Mouse (Mus musculus) cerebellum, adult 2 months (tissue): ENCODE results near the gene Slc44a1. TPM values are rescaled to one million over a fixed set of nuclear protein-coding genes. Genes with fewer than 3 reads are reported as not detected.

ENCODE experiments used
- DNase-seq, 2 experiments: peaks; one replicate each; pipeline ENCODE4 v3.0.0; 2021
- H3K27ac ChIP-seq: fragments of 200-500 bp; 2 replicates; pipeline ENCODE4 v1.5.1; 2012; ENCODE audit warnings: low read length, control low read depth, inconsistent platforms; ENCODE audit not compliant: insufficient read depth
- H3K27me3 ChIP-seq: fragments of 200-500 bp; 2 replicates; pipeline ENCODE4 v1.6.1; 2012; ENCODE audit warnings: inconsistent platforms, mild to moderate bottlenecking, low read length, moderate library complexity; ENCODE audit not compliant: control insufficient read depth, insufficient read depth
- H3K4me1 ChIP-seq: fragments of 200-500 bp; 2 replicates; pipeline ENCODE4 v1.6.1; 2011; ENCODE audit warnings: low read length; ENCODE audit not compliant: control insufficient read depth, insufficient read depth
- H3K4me3 ChIP-seq: fragments of 200-500 bp; replicated peaks from 2 replicates; pipeline ENCODE3; 2011; ENCODE audit warnings: mild to moderate bottlenecking, low read depth, low read length, control low read depth; ENCODE audit not compliant: insufficient read depth
- CTCF ChIP-seq: fragments of 200-500 bp; IDR thresholded peaks from 2 replicates; pipeline ENCODE4 v1.5.1; 2011; ENCODE audit warnings: low read depth, mild to moderate bottlenecking, control low read depth, low read length, moderate library complexity, borderline replicate concordance; ENCODE audit not compliant: insufficient read depth
- POLR2A ChIP-seq: fragments of 200-500 bp; IDR thresholded peaks from 2 replicates; pipeline ENCODE4 v1.6.1; 2011; ENCODE audit warnings: low read length, control low read depth, borderline replicate concordance; ENCODE audit not compliant: insufficient read depth
- WGBS: fragments of 180-500 bp; shearing (Covaris S2); methylation state at CpG from one replicate; pipeline ENCODE4 v1.1.7; 2018; 5-methylcytosine and 5-hydroxymethylcytosine counted together
- polyA plus RNA-seq: library from polyadenylated mRNA; depleted of rRNA; stranded (reverse); fragments of >200 nt; gene quantifications from 2 replicates; pipeline ENCODE4 v1.2.3, GENCODE M21; 2012

The Slc44a1 gene
- polyA plus RNA-seq, 1 experiment: 85.3 TPM

- H3K27me3 ChIP-seq: no peaks in the 10 kb centered on the region
- peaks cover 11% of the 10 kb centered on the region for H3K4me1 ChIP-seq
- H3K27ac ChIP-seq: peak overlapping the region; percentile 2; the same call in 1 of the 2 replicates
- 10% methylated on average over 4 of the region's 4 CpGs for WGBS
- peak; percentile 36; the same call in 1 of the 2 replicates for TF ChIP-seq CTCF
- TF ChIP-seq POLR2A: no peak
- no peak overlapping the region for H3K4me3 ChIP-seq
- DNase-seq: peak in 1 of 2 experiments; percentile 63
Measured at GRCm38 (mm10) chr4:53451887-53452286, 11.7 kb downstream of the Slc44a1 start.

GRCm38 (mm10) chr4:53452457-53452856, 12.2 kb downstream of the Slc44a1 start:
- no peak for TF ChIP-seq CTCF
- no peak for TF ChIP-seq POLR2A
- no peak for DNase-seq
- no peak overlapping the region for H3K27ac ChIP-seq
- no peak overlapping the region for H3K4me3 ChIP-seq
- peaks cover 11% of the 10 kb centered on the region for H3K4me1 ChIP-seq
- no peaks in the 10 kb centered on the region for H3K27me3 ChIP-seq
- 95% methylated on average over 1 of the region's 1 CpGs for WGBS

GRCm38 (mm10) chr4:53452976-53453889, 13.0 kb downstream of the Slc44a1 start:
- Histone ChIP-seq H3K4me3 (no peak overlapping the region), H3K27ac (no peak overlapping the region), H3K4me1 (peaks cover 8% of the 10 kb centered on the region), H3K27me3 (no peaks in the 10 kb centered on the region)
- WGBS: 65% methylated on average over 10 of the region's 10 CpGs
- DNase-seq: no peak
- TF ChIP-seq POLR2A (no peak), CTCF (no peak)

- Histone ChIP-seq H3K4me1 (peaks cover 20% of the 10 kb centered on the region), H3K4me3 (no peak overlapping the region), H3K27me3 (no peaks in the 10 kb centered on the region), H3K27ac (no peak overlapping the region)
- no peak for DNase-seq
- 50% methylated on average over 2 of the region's 2 CpGs for WGBS
- TF ChIP-seq POLR2A (no peak), CTCF (no peak)
Measured at GRCm38 (mm10) chr4:53455885-53456284, 15.7 kb downstream of the Slc44a1 start.

GRCm38 (mm10) chr4:53456570-53456969, 16.4 kb downstream of the Slc44a1 start:
- no peaks in the 10 kb centered on the region for H3K27me3 ChIP-seq
- no peak overlapping the region for H3K27ac ChIP-seq
- TF ChIP-seq POLR2A: no peak
- TF ChIP-seq CTCF: no peak
- 90% methylated on average over 6 of the region's 6 CpGs for WGBS
- no peak overlapping the region for H3K4me3 ChIP-seq
- DNase-seq: no peak
- peaks cover 15% of the 10 kb centered on the region; the same call in 1 of the 2 replicates for H3K4me1 ChIP-seq

- WGBS: 86% methylated on average over 3 of the region's 3 CpGs
- DNase-seq: no peak
- Histone ChIP-seq H3K4me1 (peaks cover 23% of the 10 kb centered on the region), H3K4me3 (no peak overlapping the region), H3K27ac (no peak overlapping the region), H3K27me3 (no peaks in the 10 kb centered on the region)
- TF ChIP-seq POLR2A (no peak), CTCF (no peak)
Measured at GRCm38 (mm10) chr4:53458503-53458902, 18.3 kb downstream of the Slc44a1 start.

GRCm38 (mm10) chr4:53459697-53460096, 19.5 kb downstream of the Slc44a1 start:
- WGBS: 77% methylated on average over 7 of the region's 7 CpGs
- H3K4me1 ChIP-seq: peaks cover 29% of the 10 kb centered on the region
- H3K4me3 ChIP-seq: no peak overlapping the region
- TF ChIP-seq CTCF (no peak), POLR2A (no peak)
- H3K27me3 ChIP-seq: no peaks in the 10 kb centered on the region
- no peak for DNase-seq
- H3K27ac ChIP-seq: peak overlapping the region; percentile 77; the same call in 1 of the 2 replicates

- DNase-seq: peak; percentile 69 to 88
- TF ChIP-seq CTCF: no peak
- no peak for TF ChIP-seq POLR2A
- 9% methylated on average over 4 of the region's 4 CpGs for WGBS
- peaks cover 29% of the 10 kb centered on the region for H3K4me1 ChIP-seq
- peak overlapping the region; percentile 55; the same call in 1 of the 2 replicates for H3K27ac ChIP-seq
- H3K27me3 ChIP-seq: no peaks in the 10 kb centered on the region
- no peak overlapping the region for H3K4me3 ChIP-seq
Measured at GRCm38 (mm10) chr4:53461026-53461425, 20.8 kb downstream of the Slc44a1 start.
